Comparison of ENCODE assay signal across 21 mouse cellular contexts in genomic region chrX:100797370-100797769, GRCm38 (mm10). TPM values are rescaled to one million over a fixed set of nuclear protein-coding genes. Genes with fewer than 3 reads are reported as not detected.
DNase-seq lines count a peak whose midpoint lies in the region; ATAC-seq lines count a peak whose summit lies in the region.
"Had no signal": no experiment of that assay in that cellular context is flagged by ENCODE, and none has a peak within 500 bp of the region (broad histone marks: within the 10 kb centered on the region; RNA-seq: fewer than 3 reads in every experiment).

No protein-coding gene starts in this region.

- no peaks in the 10 kb centered on the region for H3K27me3 ChIP-seq in heart, embryonic 12.5 days (replicated peaks)
- no peaks in the 10 kb centered on the region for H3K27me3 ChIP-seq in stomach, embryonic 15.5 days (replicated peaks)
- H3K27me3 ChIP-seq in midbrain, embryonic 11.5 days (ENCODE audit: control insufficient read depth, insufficient read depth, low read length): no peaks in the 10 kb centered on the region; the same call in 1 of the 2 replicates
- H3K27me3 ChIP-seq: embryonic facial prominence, embryonic 15.5 days; hindbrain, embryonic 15.5 days had no signal

- peak overlapping the region; percentile 51; the same call in 1 of the 2 replicates for H3K27ac ChIP-seq in heart, embryonic 12.5 days (ENCODE audit: poor library complexity, severe bottlenecking)
- H3K27ac ChIP-seq in stomach, embryonic 15.5 days: peak overlapping the region; percentile 16; the same call in 1 of the 2 replicates
- H3K27ac ChIP-seq in midbrain, embryonic 11.5 days (ENCODE audit: low read depth, low read length): no peak overlapping the region
- H3K27ac ChIP-seq: embryonic facial prominence, embryonic 15.5 days; forebrain, embryonic 10.5 days; hindbrain, embryonic 15.5 days had no signal

- DNase-seq in heart, adult 8-10 months (ENCODE audit: low spot score): no peak
- peak; percentile 7 for DNase-seq in testis, postnatal 14 days (ENCODE audit: low spot score)
- DNase-seq in testis, postnatal 10 days (ENCODE audit: low spot score): no peak
- no peak for DNase-seq in midbrain, embryonic 11.5 days (ENCODE audit: low spot score, missing footprints)
- DNase-seq in frontal cortex, postnatal 25 days (ENCODE audit: low spot score in 2 of 2): no peak
- DNase-seq: adrenal gland, postnatal 25 days; cerebellum, adult 2 months; cerebellum, postnatal 14 days; embryo, embryonic 11 days; gastrocnemius, postnatal 36 days; heart, adult 11 months had no signal

- H3K4me1 ChIP-seq in heart, embryonic 12.5 days (replicated peaks): peaks cover 28% of the 10 kb centered on the region
- no peaks in the 10 kb centered on the region for H3K4me1 ChIP-seq in stomach, embryonic 15.5 days
- no peaks in the 10 kb centered on the region for H3K4me1 ChIP-seq in midbrain, embryonic 11.5 days (ENCODE audit: control insufficient read depth, insufficient read depth, low read length)
- H3K4me1 ChIP-seq: embryonic facial prominence, embryonic 15.5 days; heart, embryonic 10.5 days had no signal

- no peak overlapping the region for H3K4me2 ChIP-seq in heart, embryonic 12.5 days
- H3K4me2 ChIP-seq in stomach, embryonic 15.5 days: no peak overlapping the region
- H3K4me2 ChIP-seq in midbrain, embryonic 11.5 days: no peak overlapping the region
- H3K4me2 ChIP-seq: embryonic facial prominence, embryonic 15.5 days; hindbrain, embryonic 15.5 days had no signal

- 0 out of 2 replicates have a peak, but pooled peaks cover 7% of the 10 kb centered on the region for H3K36me3 ChIP-seq in heart, embryonic 12.5 days
- no peaks in the 10 kb centered on the region for H3K36me3 ChIP-seq in stomach, embryonic 15.5 days
- H3K36me3 ChIP-seq in midbrain, embryonic 11.5 days (ENCODE audit: control insufficient read depth, insufficient read depth, low read length): 0 out of 2 replicates have a peak, but pooled peaks cover 2% of the 10 kb centered on the region
- H3K36me3 ChIP-seq: embryonic facial prominence, embryonic 15.5 days had no signal

- ATAC-seq in heart, embryonic 12.5 days (ENCODE audit: insufficient number of reproducible peaks, low FRiP score): no peak
- no peak for ATAC-seq in stomach, embryonic 15.5 days (ENCODE audit: insufficient read depth, low FRiP score, low read depth)
- no peak for ATAC-seq in midbrain, embryonic 11.5 days (ENCODE audit: low FRiP score)
- ATAC-seq in cerebellum, adult (ENCODE audit: insufficient number of reproducible peaks, low FRiP score, low TSS enrichment): no peak
- ATAC-seq: activated CD4-positive, CD25-positive, alpha-beta regulatory T cell, adult 4 months; forebrain, embryonic 14.5 days had no signal

- 72% methylated on average over 4 of the region's 4 CpGs for WGBS in heart, embryonic 12.5 days
- WGBS in stomach, embryonic 15.5 days: 71% methylated on average over 4 of the region's 4 CpGs
- 91% methylated on average over 4 of the region's 4 CpGs for WGBS in midbrain, embryonic 11.5 days

- no peaks in the 10 kb centered on the region for H3K9me3 ChIP-seq in heart, embryonic 12.5 days (replicated peaks)
- no peaks in the 10 kb centered on the region for H3K9me3 ChIP-seq in stomach, embryonic 15.5 days
- no peaks in the 10 kb centered on the region for H3K9me3 ChIP-seq in midbrain, embryonic 11.5 days (ENCODE audit: control insufficient read depth, low read length)
- H3K9me3 ChIP-seq: embryonic facial prominence, embryonic 15.5 days; forebrain, embryonic 10.5 days; heart, embryonic 10.5 days; hindbrain, embryonic 15.5 days had no signal

- H3K4me3 ChIP-seq in heart, embryonic 12.5 days: no peak overlapping the region
- no peak overlapping the region for H3K4me3 ChIP-seq in stomach, embryonic 15.5 days (replicated peaks)
- H3K4me3 ChIP-seq in midbrain, embryonic 11.5 days (ENCODE audit: low read depth, low read length): no peak overlapping the region
- H3K4me3 ChIP-seq: embryonic facial prominence, embryonic 15.5 days; erythroblast, embryonic 14.5 days; forebrain, embryonic 10.5 days; heart, embryonic 10.5 days; hindbrain, embryonic 15.5 days had no signal

- no peak overlapping the region for H3K9ac ChIP-seq in heart, embryonic 12.5 days
- no peak overlapping the region for H3K9ac ChIP-seq in stomach, embryonic 15.5 days
- no peak overlapping the region for H3K9ac ChIP-seq in midbrain, embryonic 11.5 days (ENCODE audit: low read length)
- H3K9ac ChIP-seq: embryonic facial prominence, embryonic 15.5 days; hindbrain, embryonic 15.5 days had no signal

RNA-seq across cellular contexts. Expression of gene Dlg3, which starts 29.8 kb away (rescaled TPM):
- polyA plus RNA-seq in heart, embryonic 12.5 days (2016; fragmentation: Nextera tagmentation; extraction: Ambion mirVana): 4.7 and 5.1 TPM in 2 replicates
- total RNA-seq in heart, adult 8-10 months (2022): 1 to 10 TPM; 2.0 to 4.3 (median 2.8) TPM
- 3.0 and 3.8 TPM in 2 replicates for polyA plus RNA-seq in stomach, embryonic 15.5 days (2015; fragmentation: Nextera tagmentation; extraction: Ambion mirVana)
- polyA plus RNA-seq in midbrain, embryonic 11.5 days (2014; fragmentation: Nextera tagmentation; extraction: Ambion mirVana): 7.5 and 9.7 TPM in 2 replicates
- polyA plus RNA-seq: erythroblast, embryonic 14.5 days had no signal
